Mouse (Mus musculus) embryonic facial prominence, embryonic 12.5 days (tissue): Measurements from ENCODE around the gene Dgkg. TPM values are rescaled to one million over a fixed set of nuclear protein-coding genes. Genes with fewer than 3 reads are reported as not detected.
A peak's percentile ranks its signal among the peaks of the same experiment; 100 is the strongest.

Source experiments
- ATAC-seq: fragments of 200-750 bp; cut with Nextera tagmentation; 2 replicates; pipeline ENCODE4 v1.8.0; 2017; ENCODE audit not compliant: insufficient number of reproducible peaks, insufficient read depth, low FRiP score, low TSS enrichment
- H3K27ac ChIP-seq: fragments of 300-500 bp; sonication (generic); 2 replicates; pipeline ENCODE4 v1.5.1; 2016; ENCODE audit warnings: mild to moderate bottlenecking
- H3K27me3 ChIP-seq: fragments of 300-500 bp; sonication (generic); 2 replicates; pipeline ENCODE4 v1.6.1; 2016; ENCODE audit warnings: mild to moderate bottlenecking, moderate library complexity
- H3K36me3 ChIP-seq: fragments of 300-500 bp; sonication (generic); 2 replicates; pipeline ENCODE4 v1.6.1; 2016; ENCODE audit warnings: mild to moderate bottlenecking
- H3K4me1 ChIP-seq: fragments of 300-500 bp; sonication (generic); 2 replicates; pipeline ENCODE4 v1.6.1; 2016
- H3K4me2 ChIP-seq: fragments of 300-500 bp; sonication (generic); replicated peaks from 2 replicates; pipeline ENCODE4 v1.6.1; 2016; ENCODE audit warnings: mild to moderate bottlenecking, moderate library complexity
- H3K4me3 ChIP-seq: fragments of 300-500 bp; sonication (generic); 2 replicates; pipeline ENCODE4 v1.5.1; 2016; ENCODE audit warnings: mild to moderate bottlenecking
- H3K9ac ChIP-seq: fragments of 300-500 bp; sonication (generic); 2 replicates; pipeline ENCODE4 v1.6.1; 2016; ENCODE audit warnings: mild to moderate bottlenecking, moderate library complexity
- H3K9me3 ChIP-seq: fragments of 300-500 bp; sonication (generic); 2 replicates; pipeline ENCODE4 v1.6.1; 2016; ENCODE audit warnings: mild to moderate bottlenecking, moderate library complexity
- WGBS: fragments of 180-500 bp; shearing (Covaris S2); methylation state at CpG from one replicate; pipeline ENCODE4 v1.1.7; 2016; 5-methylcytosine and 5-hydroxymethylcytosine counted together
- polyA plus RNA-seq: library from polyadenylated mRNA; unstranded; fragments of >200 nt; fragmentation: Nextera tagmentation; extraction: Ambion mirVana; gene quantifications from 2 replicates; pipeline ENCODE4 v1.2.1, GENCODE M21; 2016

Gene Dgkg
- polyA plus RNA-seq, 1 experiment from 2014 or later: 0.41 TPM

GRCm38 (mm10) chr16:22504851-22505250 lies 152.2 kb downstream of the Dgkg start:
- Histone ChIP-seq H3K4me1 (peaks cover 9% of the 10 kb centered on the region), H3K9ac (no peak overlapping the region), H3K27me3 (no peaks in the 10 kb centered on the region), H3K27ac (no peak overlapping the region), H3K9me3 (no peaks in the 10 kb centered on the region), H3K4me2 (no peak overlapping the region), H3K36me3 (no peaks in the 10 kb centered on the region), H3K4me3 (no peak overlapping the region)
- WGBS: 20% methylated on average over 8 of the region's 8 CpGs
- ATAC-seq: peak; percentile 69

GRCm38 (mm10) chr16:22504049-22504448 lies 153.0 kb downstream of the Dgkg start:
- Histone ChIP-seq H3K36me3 (no peaks in the 10 kb centered on the region), H3K9me3 (no peaks in the 10 kb centered on the region), H3K9ac (no peak overlapping the region), H3K27me3 (no peaks in the 10 kb centered on the region), H3K4me1 (peaks cover 9% of the 10 kb centered on the region), H3K27ac (no peak overlapping the region), H3K4me3 (no peak overlapping the region), H3K4me2 (no peak overlapping the region)
- ATAC-seq: no peak
- 51% methylated on average over 5 of the region's 5 CpGs for WGBS

- Histone ChIP-seq H3K27me3 (no peaks in the 10 kb centered on the region), H3K4me1 (peaks cover 9% of the 10 kb centered on the region), H3K9ac (no peak overlapping the region), H3K4me3 (no peak overlapping the region), H3K4me2 (no peak overlapping the region), H3K27ac (no peak overlapping the region), H3K36me3 (no peaks in the 10 kb centered on the region), H3K9me3 (no peaks in the 10 kb centered on the region)
- 73% methylated on average over 4 of the region's 4 CpGs for WGBS
- no peak for ATAC-seq
Observed at GRCm38 (mm10) chr16:22503467-22503866, 153.6 kb downstream of the Dgkg start.

- 91% methylated on average over 6 of the region's 6 CpGs for WGBS
- Histone ChIP-seq H3K9ac (no peak overlapping the region), H3K9me3 (no peaks in the 10 kb centered on the region), H3K4me3 (no peak overlapping the region), H3K27me3 (no peaks in the 10 kb centered on the region), H3K36me3 (no peaks in the 10 kb centered on the region), H3K4me1 (peaks cover 9% of the 10 kb centered on the region), H3K4me2 (no peak overlapping the region), H3K27ac (no peak overlapping the region)
- ATAC-seq: no peak
Observed at GRCm38 (mm10) chr16:22501855-22502254, 155.2 kb downstream of the Dgkg start.

- Histone ChIP-seq H3K9ac (no peak overlapping the region), H3K4me3 (no peak overlapping the region), H3K27me3 (no peaks in the 10 kb centered on the region), H3K36me3 (no peaks in the 10 kb centered on the region), H3K9me3 (no peaks in the 10 kb centered on the region), H3K27ac (no peak overlapping the region), H3K4me2 (no peak overlapping the region), H3K4me1 (peaks cover 9% of the 10 kb centered on the region)
- no peak for ATAC-seq
- WGBS: 79% methylated on average over 5 of the region's 5 CpGs
Observed at GRCm38 (mm10) chr16:22500561-22500960, 156.5 kb downstream of the Dgkg start.

- H3K9ac ChIP-seq: no peak overlapping the region
- no peaks in the 10 kb centered on the region for H3K9me3 ChIP-seq
- no peak for ATAC-seq
- no peaks in the 10 kb centered on the region for H3K27me3 ChIP-seq
- H3K4me2 ChIP-seq: no peak overlapping the region
- H3K27ac ChIP-seq: no peak overlapping the region
- 91% methylated on average over 5 of the region's 5 CpGs for WGBS
- H3K4me1 ChIP-seq: peaks cover 7% of the 10 kb centered on the region
- no peaks in the 10 kb centered on the region for H3K36me3 ChIP-seq
- no peak overlapping the region for H3K4me3 ChIP-seq
Observed at GRCm38 (mm10) chr16:22499951-22500350, 157.1 kb downstream of the Dgkg start.

GRCm38 (mm10) chr16:22499447-22499846 lies 157.6 kb downstream of the Dgkg start:
- H3K9me3 ChIP-seq: no peaks in the 10 kb centered on the region
- H3K9ac ChIP-seq: no peak overlapping the region
- no peak overlapping the region for H3K4me2 ChIP-seq
- H3K4me1 ChIP-seq: peaks cover 2% of the 10 kb centered on the region
- no peak overlapping the region for H3K27ac ChIP-seq
- H3K36me3 ChIP-seq: no peaks in the 10 kb centered on the region
- H3K27me3 ChIP-seq: no peaks in the 10 kb centered on the region
- no peak overlapping the region for H3K4me3 ChIP-seq
- no peak for ATAC-seq
- WGBS: 88% methylated on average over 3 of the region's 3 CpGs

GRCm38 (mm10) chr16:22497976-22498375 lies 159.0 kb downstream of the Dgkg start:
- 0 out of 2 replicates have a peak, but pooled peaks cover 3% of the 10 kb centered on the region for H3K4me1 ChIP-seq

GRCm38 (mm10) chr16:22495259-22495658 lies 161.8 kb downstream of the Dgkg start:
- Histone ChIP-seq H3K27me3 (no peaks in the 10 kb centered on the region), H3K36me3 (no peaks in the 10 kb centered on the region), H3K9me3 (no peaks in the 10 kb centered on the region), H3K4me3 (no peak overlapping the region), H3K4me1 (0 out of 2 replicates have a peak, but pooled peaks cover 3% of the 10 kb centered on the region), H3K4me2 (no peak overlapping the region), H3K9ac (no peak overlapping the region), H3K27ac (no peak overlapping the region)
- no peak for ATAC-seq
- 82% methylated on average over 5 of the region's 5 CpGs for WGBS

More at GRCm38 (mm10) chr16:22497976-22498375, 159.0 kb downstream of the Dgkg start:
- Histone ChIP-seq H3K27me3 (no peaks in the 10 kb centered on the region), H3K4me2 (no peak overlapping the region), H3K9ac (no peak overlapping the region), H3K36me3 (no peaks in the 10 kb centered on the region), H3K27ac (no peak overlapping the region), H3K4me3 (no peak overlapping the region), H3K9me3 (no peaks in the 10 kb centered on the region)
- no peak for ATAC-seq
- 57% methylated on average over 3 of the region's 3 CpGs for WGBS

- no peak for ATAC-seq
- 0 out of 2 replicates have a peak, but pooled peaks cover 3% of the 10 kb centered on the region for H3K4me1 ChIP-seq
- H3K4me2 ChIP-seq: no peak overlapping the region
- H3K36me3 ChIP-seq: no peaks in the 10 kb centered on the region
- H3K9me3 ChIP-seq: no peaks in the 10 kb centered on the region
- no peaks in the 10 kb centered on the region for H3K27me3 ChIP-seq
- WGBS: 71% methylated on average over 5 of the region's 5 CpGs
- no peak overlapping the region for H3K9ac ChIP-seq
- H3K27ac ChIP-seq: no peak overlapping the region
- H3K4me3 ChIP-seq: no peak overlapping the region
Observed at GRCm38 (mm10) chr16:22494815-22495214, 162.2 kb downstream of the Dgkg start.

GRCm38 (mm10) chr16:22493396-22493795 lies 163.6 kb downstream of the Dgkg start:
- no peak overlapping the region for H3K9ac ChIP-seq
- 65% methylated on average over 4 of the region's 4 CpGs for WGBS
- 0 out of 2 replicates have a peak, but pooled peaks cover 3% of the 10 kb centered on the region for H3K4me1 ChIP-seq
- no peak for ATAC-seq
- no peak overlapping the region for H3K27ac ChIP-seq
- no peak overlapping the region for H3K4me3 ChIP-seq
- H3K36me3 ChIP-seq: no peaks in the 10 kb centered on the region
- no peaks in the 10 kb centered on the region for H3K27me3 ChIP-seq
- H3K9me3 ChIP-seq: no peaks in the 10 kb centered on the region
- H3K4me2 ChIP-seq: no peak overlapping the region

- 85% methylated on average over 9 of the region's 9 CpGs for WGBS
- Histone ChIP-seq H3K4me3 (no peak overlapping the region), H3K9ac (no peak overlapping the region), H3K27me3 (no peaks in the 10 kb centered on the region), H3K27ac (no peak overlapping the region), H3K4me1 (0 out of 2 replicates have a peak, but pooled peaks cover 3% of the 10 kb centered on the region), H3K9me3 (no peaks in the 10 kb centered on the region), H3K4me2 (no peak overlapping the region), H3K36me3 (no peaks in the 10 kb centered on the region)
- no peak for ATAC-seq
Observed at GRCm38 (mm10) chr16:22491446-22492166, 165.4 kb downstream of the Dgkg start.
